Mouse (Mus musculus): ENCODE measurements around the gene Rabl3. TPM values are rescaled to one million over a fixed set of nuclear protein-coding genes. Genes with fewer than 3 reads are reported as not detected.
A peak's percentile ranks its signal among the peaks of the same experiment; 100 is the strongest.

Rabl3 gene
- polyA plus RNA-seq, 2 experiments: 3.8 to 14.0 TPM

GRCm38 (mm10) chr16:37572117-37572754 is 32.6 kb downstream of the Rabl3 start:
- no peak overlapping the region for H3K9ac ChIP-seq (replicated peaks)
- H3K36me3 ChIP-seq (replicated peaks; ENCODE audit: control insufficient read depth, insufficient read depth, low read depth): no peaks in the 10 kb centered on the region
- no peak for TF ChIP-seq EP300 (IDR thresholded peaks at IDR 0.05; ENCODE audit: low read depth)
- no peak for TF ChIP-seq CTCF (IDR thresholded peaks at IDR 0.05; ENCODE audit: low read depth)
- no peaks in the 10 kb centered on the region for H3K9me3 ChIP-seq (ENCODE audit: control insufficient read depth, low read length)
- H3K27ac ChIP-seq: no peak overlapping the region
- ATAC-seq (ENCODE audit: insufficient read depth): no peak
- WGBS (ENCODE audit: insufficient replicate concordance): 86% methylated on average over 12 of the region's 12 CpGs
- H3K4me1 ChIP-seq (replicated peaks; ENCODE audit: control insufficient read depth in 2 of 2, insufficient read depth in 2 of 2, low read length in 1 of 2): peaks cover 0 to 1% of the 10 kb centered on the region in 2 experiments; a peak in 1 of 4 replicates
- H3K4me2 ChIP-seq (ENCODE audit: low read depth): no peak overlapping the region
- no peaks in the 10 kb centered on the region for H3K27me3 ChIP-seq (ENCODE audit: control insufficient read depth, insufficient read depth, low read length)
- no peak for DNase-seq (ENCODE audit: low read depth in 3 of 3, low spot score in 3 of 3)
- no peak overlapping the region for H3K4me3 ChIP-seq (ENCODE audit: insufficient read depth in 1 of 2, low read depth in 2 of 2, low read length in 2 of 2)

GRCm38 (mm10) chr16:37573061-37573460 is 33.4 kb downstream of the Rabl3 start:
- H3K4me1 ChIP-seq (replicated peaks; ENCODE audit: control insufficient read depth in 2 of 2, insufficient read depth in 2 of 2, low read length in 1 of 2): no peaks in the 10 kb centered on the region; a peak in 1 of 4 replicates
- TF ChIP-seq CTCF (IDR thresholded peaks at IDR 0.05; ENCODE audit: low read depth) (peak; percentile 40), EP300 (IDR thresholded peaks at IDR 0.05; ENCODE audit: low read depth) (no peak)
- no peaks in the 10 kb centered on the region for H3K27me3 ChIP-seq (ENCODE audit: control insufficient read depth, insufficient read depth, low read length)
- H3K36me3 ChIP-seq (replicated peaks; ENCODE audit: control insufficient read depth, insufficient read depth, low read depth): no peaks in the 10 kb centered on the region
- H3K4me3 ChIP-seq (ENCODE audit: insufficient read depth in 1 of 2, low read depth in 2 of 2, low read length in 2 of 2): no peak overlapping the region
- H3K9ac ChIP-seq (replicated peaks): no peak overlapping the region
- no peak overlapping the region for H3K27ac ChIP-seq
- H3K9me3 ChIP-seq (ENCODE audit: control insufficient read depth, low read length): no peaks in the 10 kb centered on the region
- no peak for DNase-seq (ENCODE audit: low read depth in 3 of 3, low spot score in 3 of 3)
- no peak overlapping the region for H3K4me2 ChIP-seq (ENCODE audit: low read depth)
- ATAC-seq (ENCODE audit: insufficient read depth): no peak
- WGBS (ENCODE audit: insufficient replicate concordance): 92% methylated on average over 5 of the region's 5 CpGs

- DNase-seq (ENCODE audit: low read depth in 3 of 3, low spot score in 3 of 3) (no peak), ATAC-seq (ENCODE audit: insufficient read depth) (no peak)
- no peaks in the 10 kb centered on the region for H3K27me3 ChIP-seq (ENCODE audit: control insufficient read depth, insufficient read depth, low read length)
- H3K9ac ChIP-seq (replicated peaks): no peak overlapping the region
- TF ChIP-seq CTCF (IDR thresholded peaks at IDR 0.05; ENCODE audit: low read depth) (no peak), EP300 (IDR thresholded peaks at IDR 0.05; ENCODE audit: low read depth) (no peak)
- no peak overlapping the region for H3K4me2 ChIP-seq (ENCODE audit: low read depth)
- no peaks in the 10 kb centered on the region for H3K36me3 ChIP-seq (replicated peaks; ENCODE audit: control insufficient read depth, insufficient read depth, low read depth)
- H3K4me1 ChIP-seq (replicated peaks; ENCODE audit: control insufficient read depth in 2 of 2, insufficient read depth in 2 of 2, low read length in 1 of 2): peaks cover 0 to 7% of the 10 kb centered on the region in 2 experiments; a peak in 1 of 4 replicates
- H3K9me3 ChIP-seq (ENCODE audit: control insufficient read depth, low read length): no peaks in the 10 kb centered on the region
- no peak overlapping the region for H3K27ac ChIP-seq
- H3K4me3 ChIP-seq (ENCODE audit: insufficient read depth in 1 of 2, low read depth in 2 of 2, low read length in 2 of 2): no peak overlapping the region
- WGBS (ENCODE audit: insufficient replicate concordance): 34% methylated on average over 3 of the region's 3 CpGs
Measured at GRCm38 (mm10) chr16:37575325-37575724, 35.6 kb downstream of the Rabl3 start.

GRCm38 (mm10) chr16:37579591-37579990 is 39.9 kb downstream of the Rabl3 start:
- ATAC-seq (ENCODE audit: insufficient read depth): no peak

GRCm38 (mm10) chr16:37579994-37580393 is 40.3 kb downstream of the Rabl3 start, which contains the start of gene Hgd:
TSS of gene Hgd (plus strand) at chr16:37580153.
- Histone ChIP-seq H3K27ac (peak within 1 kb of the TSS; percentile 11; the same call in 1 of the 2 replicates), H3K4me3 (ENCODE audit: insufficient read depth in 1 of 2, low read depth in 2 of 2, low read length in 2 of 2) (peak within 1 kb of the TSS; percentile 30 to 47), H3K36me3 (replicated peaks; ENCODE audit: control insufficient read depth, insufficient read depth, low read depth) (no peaks in the 10 kb centered on the region), H3K27me3 (ENCODE audit: control insufficient read depth, insufficient read depth, low read length) (no peaks in the 10 kb centered on the region), H3K4me1 (replicated peaks; ENCODE audit: control insufficient read depth in 2 of 2, insufficient read depth in 2 of 2, low read length in 1 of 2) (peaks cover 0 to 9% of the 10 kb centered on the region in 2 experiments; a peak in 1 of 4 replicates), H3K9me3 (ENCODE audit: control insufficient read depth, low read length) (no peaks in the 10 kb centered on the region), H3K9ac (replicated peaks) (no peak within 1 kb of the TSS; the same call in 1 of the 2 replicates), H3K4me2 (ENCODE audit: low read depth) (peak within 1 kb of the TSS; percentile 36)
- TF ChIP-seq CTCF (IDR thresholded peaks at IDR 0.05; ENCODE audit: low read depth): no peak
- TF ChIP-seq EP300 (IDR thresholded peaks at IDR 0.05; ENCODE audit: low read depth): no peak
- 32% methylated on average over 4 of the region's 4 CpGs for WGBS (ENCODE audit: insufficient replicate concordance)
- ATAC-seq (ENCODE audit: insufficient read depth) (peak; percentile 56; the same call in 1 of the 2 replicates), DNase-seq (ENCODE audit: low read depth in 3 of 3, low spot score in 3 of 3) (peak in 2 of 3 experiments; percentile 22 to 28)

More at GRCm38 (mm10) chr16:37579591-37579990, 39.9 kb downstream of the Rabl3 start:
- H3K4me3 ChIP-seq (ENCODE audit: insufficient read depth in 1 of 2, low read depth in 2 of 2, low read length in 2 of 2): no peak overlapping the region
- H3K9ac ChIP-seq (replicated peaks): no peak overlapping the region
- H3K4me2 ChIP-seq (ENCODE audit: low read depth): 0 out of 2 replicates have a peak overlapping the region, but pooled peaks have one; percentile 15
- no peak for DNase-seq (ENCODE audit: low read depth in 3 of 3, low spot score in 3 of 3)
- peaks cover 0 to 7% of the 10 kb centered on the region in 2 experiments; a peak in 1 of 4 replicates for H3K4me1 ChIP-seq (replicated peaks; ENCODE audit: control insufficient read depth in 2 of 2, insufficient read depth in 2 of 2, low read length in 1 of 2)
- WGBS (ENCODE audit: insufficient replicate concordance): 53% methylated on average over 1 of the region's 1 CpGs
- peak overlapping the region; percentile 11; the same call in 1 of the 2 replicates for H3K27ac ChIP-seq
- H3K9me3 ChIP-seq (ENCODE audit: control insufficient read depth, low read length): no peaks in the 10 kb centered on the region
- TF ChIP-seq CTCF (IDR thresholded peaks at IDR 0.05; ENCODE audit: low read depth) (no peak), EP300 (IDR thresholded peaks at IDR 0.05; ENCODE audit: low read depth) (no peak)
- H3K27me3 ChIP-seq (ENCODE audit: control insufficient read depth, insufficient read depth, low read length): no peaks in the 10 kb centered on the region
- no peaks in the 10 kb centered on the region for H3K36me3 ChIP-seq (replicated peaks; ENCODE audit: control insufficient read depth, insufficient read depth, low read depth)

Data from liver, embryonic 14.5 days (tissue).